Mouse (Mus musculus) megakaryocyte, embryonic 14.5 days (primary cell): ENCODE data around the gene Zfp780b. TPM values are rescaled to one million over a fixed set of nuclear protein-coding genes. Genes with fewer than 3 reads are reported as not detected.
"Not testable (repeated sequence)": the region's sequence is repeated elsewhere in the genome, so short reads cannot be mapped to it uniquely, and the experiment has no call there.

Experiments used
- H3K27me3 ChIP-seq: replicated peaks from 2 replicates; pipeline ENCODE3; 2012; ENCODE audit warnings: inconsistent platforms
- H3K36me3 ChIP-seq: replicated peaks from 2 replicates; pipeline ENCODE3; 2012; ENCODE audit warnings: low read length, inconsistent platforms, mixed read lengths
- H3K4me1 ChIP-seq: 2 replicates; pipeline ENCODE4 v1.6.1; 2012; ENCODE audit warnings: inconsistent platforms
- H3K4me3 ChIP-seq: replicated peaks from 2 replicates; pipeline ENCODE3; 2012; ENCODE audit warnings: moderate library complexity, mild to moderate bottlenecking, inconsistent platforms
- H3K9me3 ChIP-seq: 2 replicates; pipeline ENCODE4 v1.6.1; 2012; ENCODE audit warnings: inconsistent platforms
- FLI1 ChIP-seq: IDR thresholded peaks from 2 replicates; pipeline ENCODE4 v1.6.1; 2012; ENCODE audit warnings: low read length, inconsistent platforms, mixed read lengths
- GATA1 ChIP-seq: IDR thresholded peaks from 3 replicates; pipeline ENCODE4 v1.6.1; 2012; ENCODE audit warnings: mixed read lengths, low read length, inconsistent platforms, borderline replicate concordance
- polyA plus RNA-seq: library from polyadenylated mRNA; stranded (reverse); fragments of >175 nt; gene quantifications from 2 replicates; pipeline ENCODE4 v1.2.3, GENCODE M21; 2012; ENCODE audit warnings: low replicate concordance; ENCODE audit not compliant: insufficient read depth

The Zfp780b gene
- polyA plus RNA-seq, result 0.16 TPM in 1 of 2 replicates, not detected in the other

- peak within 1 kb of the TSS; percentile 94 for H3K4me3 ChIP-seq
- TF ChIP-seq FLI1 (peak; percentile 47; the same call in 1 of the 2 replicates), GATA1 (no peak)
- H3K36me3 ChIP-seq, result peaks cover 29% of the 10 kb centered on the region
- peaks cover 30% of the 10 kb centered on the region for H3K9me3 ChIP-seq
- H3K27me3 ChIP-seq, result no peaks in the 10 kb centered on the region
- H3K4me1 ChIP-seq, result peaks cover 28% of the 10 kb centered on the region
Measured at GRCm38 (mm10) chr7:27978683-27979528, at the start of gene Zfp780b. TSS of gene Zfp780b (minus strand) at chr7:27979171.

DNA sequence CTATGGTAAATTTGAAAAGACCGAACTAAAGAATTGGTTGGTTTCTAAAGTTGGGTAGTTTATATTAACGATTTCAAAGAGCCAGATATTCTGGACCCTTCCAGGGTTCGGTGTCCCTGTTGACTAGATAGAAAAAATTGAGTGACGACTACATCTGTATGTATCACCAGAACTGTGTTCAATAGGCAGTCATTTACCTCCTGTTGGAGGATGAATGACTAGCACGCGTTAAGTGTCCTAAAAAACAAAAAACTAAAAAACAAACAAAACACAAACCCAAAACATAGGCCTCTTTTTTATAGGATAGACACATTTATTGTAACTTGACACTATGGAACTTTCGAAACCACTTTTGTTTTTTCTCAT lies 35.5 kb upstream of the Zfp780b start:
- Histone ChIP-seq H3K4me1 (peaks cover 12% of the 10 kb centered on the region), H3K9me3 (peaks cover 6% of the 10 kb centered on the region), H3K27me3 (peaks cover 2% of the 10 kb centered on the region), H3K36me3 (peaks cover 21% of the 10 kb centered on the region), H3K4me3 (peak overlapping the region; percentile 97)
- TF ChIP-seq GATA1 (no peak), FLI1 (no peak)

DNA sequence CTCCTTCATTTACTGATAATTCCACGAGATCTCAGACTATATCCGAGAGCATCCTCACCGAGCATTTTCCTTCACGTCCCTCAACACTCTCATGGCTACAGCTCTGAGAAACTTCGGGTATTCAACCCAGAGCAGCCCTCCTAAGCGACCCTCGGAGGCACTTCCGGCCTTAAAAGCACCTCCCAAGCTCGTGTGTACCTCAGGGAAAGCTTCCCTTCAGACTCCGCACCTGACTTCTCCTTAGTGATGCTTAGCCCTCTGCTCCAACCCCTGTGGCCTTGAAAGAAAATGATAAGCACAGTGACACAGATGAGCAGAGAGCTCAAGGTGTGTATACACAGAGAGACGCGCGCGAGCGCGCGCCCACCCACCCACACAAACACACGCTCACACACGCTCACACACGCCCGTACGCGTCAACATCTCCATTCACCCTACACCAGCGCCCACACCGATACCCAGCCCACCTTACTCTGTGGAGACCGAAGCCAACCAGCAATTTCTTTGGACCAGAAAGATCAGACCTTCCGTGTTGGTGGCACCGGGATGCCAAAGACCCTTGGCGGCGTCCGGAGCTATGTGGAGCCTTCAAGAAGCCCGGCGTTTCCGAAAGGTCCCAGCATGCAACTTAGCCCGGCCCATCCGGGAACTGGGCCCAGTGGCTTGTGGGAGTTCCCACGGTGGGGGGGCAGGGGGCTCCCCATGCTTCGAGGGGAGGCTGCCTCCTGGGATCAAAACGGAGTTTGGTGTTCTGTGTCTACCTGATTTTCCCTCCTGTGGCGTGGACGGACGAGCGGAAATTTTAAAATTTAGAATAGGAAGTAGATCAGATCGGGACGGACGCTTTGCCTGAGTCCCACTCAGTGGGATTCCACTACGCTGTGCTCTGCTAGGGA lies 34.8 kb upstream of the Zfp780b start, which contains the start of gene Zfp850:
Gene Zfp850 (minus strand): TSS at position 567 of the 896 bp plus-strand sequence.
- Histone ChIP-seq H3K4me1 (peaks cover 12% of the 10 kb centered on the region), H3K27me3 (peaks cover 2% of the 10 kb centered on the region), H3K9me3 (peaks cover 4% of the 10 kb centered on the region), H3K4me3 (peak within 1 kb of the TSS; percentile 97), H3K36me3 (peaks cover 27% of the 10 kb centered on the region)
- no peak for TF ChIP-seq GATA1
- TF ChIP-seq FLI1, result no peak

DNA sequence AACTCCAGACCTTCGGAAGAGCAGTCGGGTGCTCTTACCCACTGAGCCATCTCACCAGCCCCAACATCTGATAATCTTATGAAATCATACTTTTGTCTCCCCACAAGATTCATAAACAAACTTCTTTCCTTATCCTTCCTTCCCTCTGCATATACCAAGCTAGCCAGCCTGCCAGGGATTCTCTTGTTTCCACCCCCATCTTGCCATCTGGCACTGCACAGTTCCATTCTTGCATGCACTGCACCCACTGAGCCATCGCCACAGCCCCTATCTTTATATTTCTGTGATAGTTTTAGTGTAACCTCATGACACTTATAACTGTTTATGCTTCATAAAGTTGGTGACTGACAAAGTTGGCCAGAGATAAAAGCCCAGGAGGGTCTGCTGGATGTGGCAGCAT lies 31.3 kb upstream of the Zfp780b start:
- Histone ChIP-seq H3K27me3 (no peaks in the 10 kb centered on the region), H3K4me3 (no peak overlapping the region), H3K9me3 (no peaks in the 10 kb centered on the region), H3K4me1 (peaks cover 12% of the 10 kb centered on the region), H3K36me3 (peaks cover 56% of the 10 kb centered on the region)
- TF ChIP-seq GATA1 (no peak), FLI1 (no peak)

DNA sequence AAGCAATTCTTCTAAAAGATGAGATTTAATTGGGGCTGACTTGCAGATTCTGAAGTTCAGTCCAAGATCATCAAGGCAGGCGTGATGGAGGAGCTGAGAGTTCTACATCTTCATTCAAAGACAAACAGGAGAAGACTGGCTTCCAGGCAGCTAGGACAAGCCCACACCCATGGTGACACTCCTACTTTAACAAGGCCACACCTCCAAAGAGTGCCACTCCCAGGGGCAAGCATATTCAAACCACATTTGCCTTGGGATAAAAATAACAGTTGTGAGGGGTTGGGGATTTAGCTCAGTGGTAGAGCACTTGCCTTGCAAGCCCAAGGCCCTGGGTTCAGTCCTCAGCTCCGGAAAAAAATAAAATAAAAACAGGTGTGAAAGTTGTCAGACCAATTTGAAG lies 3.2 kb upstream of the Zfp780b start:
- Histone ChIP-seq H3K4me3 (no peak overlapping the region), H3K27me3 (no peaks in the 10 kb centered on the region), H3K36me3 (peaks cover 15% of the 10 kb centered on the region), H3K4me1 (peaks cover 22% of the 10 kb centered on the region), H3K9me3 (peaks cover 60% of the 10 kb centered on the region)
- no peak for TF ChIP-seq FLI1
- TF ChIP-seq GATA1, result no peak

DNA sequence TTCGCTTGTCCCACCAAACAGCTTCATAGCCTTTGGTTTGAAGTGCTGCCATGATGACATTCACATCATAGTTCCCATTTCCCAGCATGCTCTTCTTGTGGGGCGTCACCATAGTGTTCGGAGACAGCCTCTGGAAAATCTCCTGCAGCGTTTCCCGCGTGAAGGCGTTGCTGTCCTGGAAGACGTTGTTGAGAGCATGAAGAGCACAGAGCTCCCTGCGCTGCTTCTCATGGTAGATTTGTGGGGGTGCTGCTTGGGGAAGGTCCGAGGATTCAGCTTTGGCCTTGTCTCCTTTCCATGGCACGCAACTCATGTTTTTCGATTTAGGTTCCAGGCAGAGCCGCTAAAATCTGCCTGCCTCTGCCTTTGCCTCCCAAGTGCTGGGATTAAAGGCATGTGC lies 29.5 kb downstream of the Zfp780b start:
- not testable (repeated sequence) for H3K27me3 ChIP-seq, H3K4me3 ChIP-seq, H3K36me3 ChIP-seq, H3K4me1 ChIP-seq
- H3K9me3 ChIP-seq, result peaks cover 13% of the 10 kb centered on the region

DNA sequence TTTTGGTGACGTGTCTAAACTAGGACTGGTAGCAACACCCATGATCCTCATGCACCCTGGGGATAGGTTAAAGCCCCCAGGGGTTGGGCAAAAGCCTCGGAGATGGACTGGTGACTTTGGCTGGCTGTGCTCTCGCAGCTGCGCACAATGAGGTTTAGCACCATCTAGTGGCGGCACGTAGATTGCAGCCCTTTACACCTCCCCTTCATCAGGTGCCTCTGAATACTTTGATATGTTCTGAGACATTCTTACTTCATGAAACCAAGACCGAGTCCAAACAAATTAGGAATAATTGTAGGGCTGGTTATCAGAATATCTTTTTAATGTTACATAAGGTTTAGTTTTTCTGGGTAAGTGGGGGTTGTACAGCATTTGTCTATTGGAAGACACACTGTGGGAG lies 37.1 kb downstream of the Zfp780b start:
- not testable (repeated sequence) for H3K27me3 ChIP-seq, H3K36me3 ChIP-seq, H3K4me1 ChIP-seq, H3K4me3 ChIP-seq, H3K9me3 ChIP-seq

- H3K36me3 ChIP-seq, H3K4me3 ChIP-seq, H3K27me3 ChIP-seq, H3K9me3 ChIP-seq: not testable (repeated sequence)
- peaks cover 28% of the 10 kb centered on the region for H3K4me1 ChIP-seq
Measured at GRCm38 (mm10) chr7:27933800-27934158, 45.2 kb downstream of the Zfp780b start.

DNA sequence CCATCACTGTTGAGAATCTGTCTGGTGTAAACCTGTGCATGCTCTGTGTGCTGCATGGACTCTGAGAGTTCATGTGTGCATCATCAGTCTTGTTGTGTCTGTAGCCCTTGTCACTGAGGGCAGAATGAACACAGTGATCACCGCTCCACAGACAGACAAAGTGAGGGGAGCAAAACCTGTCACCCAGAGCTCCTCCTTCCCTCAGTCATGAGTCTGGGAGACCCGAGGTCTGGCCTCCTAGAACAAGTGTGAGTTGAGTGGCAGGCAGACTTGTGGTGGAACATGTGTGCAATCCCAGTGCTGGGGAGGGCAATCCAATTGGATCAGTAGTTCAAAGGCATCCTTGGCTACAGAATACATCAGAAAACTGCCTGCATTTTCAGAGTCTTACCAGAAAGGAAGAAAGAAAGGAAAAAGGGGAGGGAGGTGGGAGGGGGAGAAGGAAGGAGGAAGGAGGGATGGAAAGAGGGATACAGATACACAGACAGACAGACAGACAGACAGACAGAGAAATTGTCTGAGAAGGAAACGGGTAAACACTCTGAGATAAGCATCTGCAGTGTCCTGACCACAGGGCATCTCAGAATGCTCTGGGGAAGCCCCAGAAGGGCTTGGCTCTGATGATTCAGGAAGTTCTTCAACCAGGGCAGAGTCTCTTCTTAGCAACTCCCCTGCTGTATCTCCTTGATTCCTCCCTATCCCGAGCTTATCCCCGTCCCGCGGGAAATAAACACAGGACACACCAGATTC lies 45.7 kb downstream of the Zfp780b start:
- peaks cover 33% of the 10 kb centered on the region for H3K4me1 ChIP-seq
- no peaks in the 10 kb centered on the region for H3K36me3 ChIP-seq
- peaks cover 9% of the 10 kb centered on the region for H3K27me3 ChIP-seq
- no peaks in the 10 kb centered on the region for H3K9me3 ChIP-seq
- peak overlapping the region; percentile 67 for H3K4me3 ChIP-seq
- no peak for TF ChIP-seq GATA1
- no peak for TF ChIP-seq FLI1
